Mouse (Mus musculus): Measurements from ENCODE around the gene 1700017B05Rik. TPM values are rescaled to one million over a fixed set of nuclear protein-coding genes. Genes with fewer than 3 reads are reported as not detected.

The 1700017B05Rik gene
- polyA plus RNA-seq, 1 experiment from 2014 or later: 19.5 TPM

DNA sequence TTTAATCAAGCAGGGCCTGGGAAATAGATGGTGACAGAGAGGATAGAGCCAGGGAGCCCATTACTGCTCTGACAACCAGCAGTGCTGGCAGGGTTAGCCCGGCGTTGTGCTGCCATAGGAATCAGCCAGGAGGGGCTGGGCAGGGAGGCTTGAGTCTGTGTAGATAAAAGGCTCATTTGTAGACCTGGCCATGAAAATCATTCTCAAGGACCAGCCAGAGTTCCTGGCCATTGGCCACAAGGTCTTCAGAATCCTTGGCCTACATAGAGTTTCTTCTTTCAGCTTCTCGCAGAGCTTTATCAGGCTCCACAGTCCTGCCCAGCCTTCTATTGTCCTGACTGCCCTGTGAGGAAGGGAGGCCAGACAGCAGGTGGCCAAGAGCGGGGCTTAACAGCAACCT is 17.0 kb upstream of the 1700017B05Rik start:
- no peaks in the 10 kb centered on the region for H3K36me3 ChIP-seq (ENCODE audit: control insufficient read depth, insufficient read depth, low read length)
- peaks cover 12% of the 10 kb centered on the region for H3K4me1 ChIP-seq (ENCODE audit: control insufficient read depth, insufficient read depth, low read length)
- no peak overlapping the region for H3K4me2 ChIP-seq (ENCODE audit: low read depth, low read length)
- WGBS: 69% methylated on average over 4 of the region's 4 CpGs
- no peak overlapping the region for H3K4me3 ChIP-seq (ENCODE audit: low read depth, low read length)
- no peak for ATAC-seq (ENCODE audit: low read depth)
- no peak for DNase-seq (ENCODE audit: low spot score)
- no peak overlapping the region for H3K27ac ChIP-seq (replicated peaks; ENCODE audit: low read depth, low read length)
- H3K9me3 ChIP-seq (ENCODE audit: control insufficient read depth, low read length): no peaks in the 10 kb centered on the region
- H3K9ac ChIP-seq (ENCODE audit: low read depth, low read length): no peak overlapping the region
- H3K27me3 ChIP-seq (replicated peaks; ENCODE audit: control insufficient read depth, insufficient read depth, low read length): no peaks in the 10 kb centered on the region

- WGBS: 65% methylated on average over 4 of the region's 4 CpGs
- Histone ChIP-seq H3K4me2 (ENCODE audit: low read depth, low read length) (no peak overlapping the region), H3K9me3 (ENCODE audit: control insufficient read depth, low read length) (no peaks in the 10 kb centered on the region), H3K27me3 (replicated peaks; ENCODE audit: control insufficient read depth, insufficient read depth, low read length) (no peaks in the 10 kb centered on the region), H3K36me3 (ENCODE audit: control insufficient read depth, insufficient read depth, low read length) (no peaks in the 10 kb centered on the region), H3K9ac (ENCODE audit: low read depth, low read length) (no peak overlapping the region), H3K4me3 (ENCODE audit: low read depth, low read length) (no peak overlapping the region), H3K4me1 (ENCODE audit: control insufficient read depth, insufficient read depth, low read length) (peaks cover 12% of the 10 kb centered on the region), H3K27ac (replicated peaks; ENCODE audit: low read depth, low read length) (no peak overlapping the region)
- DNase-seq (ENCODE audit: low spot score) (no peak), ATAC-seq (ENCODE audit: low read depth) (no peak)
These were observed 15.9 kb upstream of the 1700017B05Rik start for GRCm38 (mm10) chr9:57278268-57278667.

DNA sequence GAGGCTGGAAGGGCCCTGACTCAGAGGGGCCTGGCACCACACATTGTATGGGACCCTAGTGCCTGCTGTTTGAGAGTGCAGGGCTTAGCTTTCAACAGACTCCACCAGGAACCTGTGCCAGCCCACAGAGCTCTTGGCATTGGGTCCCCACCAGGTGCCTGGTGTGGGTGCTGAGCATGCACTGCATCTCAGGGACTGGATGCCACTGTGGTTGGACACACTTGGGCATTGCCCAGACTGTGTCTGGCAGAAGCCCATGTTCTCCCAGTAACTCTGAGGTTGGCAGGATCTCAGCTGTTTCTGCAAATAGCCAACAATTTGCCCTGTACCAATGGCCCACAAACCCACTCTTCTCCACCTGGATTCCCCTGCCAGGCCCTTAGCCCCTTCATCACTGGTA is 13.9 kb upstream of the 1700017B05Rik start:
- no peak overlapping the region for H3K9ac ChIP-seq (ENCODE audit: low read depth, low read length)
- no peaks in the 10 kb centered on the region for H3K36me3 ChIP-seq (ENCODE audit: control insufficient read depth, insufficient read depth, low read length)
- DNase-seq (ENCODE audit: low spot score) (no peak), ATAC-seq (ENCODE audit: low read depth) (no peak)
- no peak overlapping the region for H3K27ac ChIP-seq (replicated peaks; ENCODE audit: low read depth, low read length)
- no peak overlapping the region for H3K4me3 ChIP-seq (ENCODE audit: low read depth, low read length)
- no peaks in the 10 kb centered on the region for H3K27me3 ChIP-seq (replicated peaks; ENCODE audit: control insufficient read depth, insufficient read depth, low read length)
- H3K4me1 ChIP-seq (ENCODE audit: control insufficient read depth, insufficient read depth, low read length): peaks cover 8% of the 10 kb centered on the region
- no peak overlapping the region for H3K4me2 ChIP-seq (ENCODE audit: low read depth, low read length)
- no peaks in the 10 kb centered on the region for H3K9me3 ChIP-seq (ENCODE audit: control insufficient read depth, low read length)

DNA sequence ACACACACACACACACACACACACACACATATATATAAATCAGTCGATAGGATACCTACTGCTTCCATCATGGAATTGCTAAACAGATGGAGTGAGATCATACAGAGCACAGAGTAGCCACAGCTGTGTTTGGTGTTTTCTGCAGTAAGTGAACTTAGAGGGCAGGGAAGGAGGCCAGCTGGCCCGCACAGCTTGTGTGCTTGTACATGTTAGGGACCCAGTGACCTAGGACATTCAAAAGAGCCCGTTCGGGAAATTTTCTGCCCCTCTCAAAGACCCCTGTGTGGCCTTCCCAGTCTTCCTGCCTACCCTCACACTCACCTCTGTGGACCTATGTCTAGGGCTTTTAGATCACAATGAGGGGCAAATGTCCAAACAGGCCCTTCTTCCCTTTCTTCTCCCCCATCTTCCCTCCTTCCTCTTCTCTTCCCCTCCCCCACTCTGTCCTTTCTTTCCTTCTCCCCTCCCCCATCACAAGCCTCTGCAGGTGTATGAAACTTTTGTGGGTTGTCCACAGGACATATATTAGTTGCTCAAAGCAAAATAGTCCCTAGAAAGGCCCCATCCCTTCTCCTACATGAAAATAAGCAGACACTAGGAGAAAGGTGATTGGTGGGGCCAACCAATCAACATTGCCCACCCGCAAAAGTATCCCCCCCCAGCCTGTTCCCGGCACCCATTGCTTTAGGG is 11.5 kb upstream of the 1700017B05Rik start:
- ATAC-seq (ENCODE audit: low read depth) (no peak), DNase-seq (ENCODE audit: low spot score) (no peak)
- Histone ChIP-seq H3K9ac (ENCODE audit: low read depth, low read length) (no peak overlapping the region), H3K4me3 (ENCODE audit: low read depth, low read length) (no peak overlapping the region), H3K27me3 (replicated peaks; ENCODE audit: control insufficient read depth, insufficient read depth, low read length) (no peaks in the 10 kb centered on the region), H3K9me3 (ENCODE audit: control insufficient read depth, low read length) (no peaks in the 10 kb centered on the region), H3K36me3 (ENCODE audit: control insufficient read depth, insufficient read depth, low read length) (no peaks in the 10 kb centered on the region), H3K4me1 (ENCODE audit: control insufficient read depth, insufficient read depth, low read length) (peaks cover 13% of the 10 kb centered on the region; the same call in 1 of the 2 replicates), H3K4me2 (ENCODE audit: low read depth, low read length) (no peak overlapping the region), H3K27ac (replicated peaks; ENCODE audit: low read depth, low read length) (no peak overlapping the region)
- WGBS: 26% methylated on average over 6 of the region's 6 CpGs

- DNase-seq (ENCODE audit: low spot score) (no peak), ATAC-seq (ENCODE audit: low read depth) (no peak)
- no peaks in the 10 kb centered on the region for H3K27me3 ChIP-seq (replicated peaks; ENCODE audit: control insufficient read depth, insufficient read depth, low read length)
- no peak overlapping the region for H3K9ac ChIP-seq (ENCODE audit: low read depth, low read length)
- no peaks in the 10 kb centered on the region for H3K36me3 ChIP-seq (ENCODE audit: control insufficient read depth, insufficient read depth, low read length)
- no peaks in the 10 kb centered on the region for H3K9me3 ChIP-seq (ENCODE audit: control insufficient read depth, low read length)
- H3K4me1 ChIP-seq (ENCODE audit: control insufficient read depth, insufficient read depth, low read length): peaks cover 11% of the 10 kb centered on the region; the same call in 1 of the 2 replicates
- WGBS: 56% methylated on average over 8 of the region's 8 CpGs
- H3K27ac ChIP-seq (replicated peaks; ENCODE audit: low read depth, low read length): no peak overlapping the region
- no peak overlapping the region for H3K4me2 ChIP-seq (ENCODE audit: low read depth, low read length)
- H3K4me3 ChIP-seq (ENCODE audit: low read depth, low read length): no peak overlapping the region
These were observed 10.7 kb upstream of the 1700017B05Rik start for GRCm38 (mm10) chr9:57272902-57273804.

GRCm38 (mm10) chr9:57271837-57272562 is 9.6 kb upstream of the 1700017B05Rik start:
- ATAC-seq (ENCODE audit: low read depth): no peak
- H3K4me1 ChIP-seq (ENCODE audit: control insufficient read depth, insufficient read depth, low read length): peaks cover 8% of the 10 kb centered on the region; the same call in 1 of the 2 replicates

GRCm38 (mm10) chr9:57271081-57271480 is 8.7 kb upstream of the 1700017B05Rik start:
- no peak for ATAC-seq (ENCODE audit: low read depth)
- Histone ChIP-seq H3K4me2 (ENCODE audit: low read depth, low read length) (no peak overlapping the region), H3K36me3 (ENCODE audit: control insufficient read depth, insufficient read depth, low read length) (no peaks in the 10 kb centered on the region), H3K27ac (replicated peaks; ENCODE audit: low read depth, low read length) (no peak overlapping the region), H3K9me3 (ENCODE audit: control insufficient read depth, low read length) (no peaks in the 10 kb centered on the region), H3K27me3 (replicated peaks; ENCODE audit: control insufficient read depth, insufficient read depth, low read length) (no peaks in the 10 kb centered on the region), H3K4me3 (ENCODE audit: low read depth, low read length) (no peak overlapping the region), H3K4me1 (ENCODE audit: control insufficient read depth, insufficient read depth, low read length) (peaks cover 8% of the 10 kb centered on the region; the same call in 1 of the 2 replicates), H3K9ac (ENCODE audit: low read depth, low read length) (no peak overlapping the region)
- no peak for DNase-seq (ENCODE audit: low spot score)
- 55% methylated on average over 1 of the region's 1 CpGs for WGBS

More at GRCm38 (mm10) chr9:57271837-57272562, 9.6 kb upstream of the 1700017B05Rik start:
- H3K36me3 ChIP-seq (ENCODE audit: control insufficient read depth, insufficient read depth, low read length): no peaks in the 10 kb centered on the region
- no peaks in the 10 kb centered on the region for H3K27me3 ChIP-seq (replicated peaks; ENCODE audit: control insufficient read depth, insufficient read depth, low read length)
- H3K4me2 ChIP-seq (ENCODE audit: low read depth, low read length): no peak overlapping the region
- 51% methylated on average over 9 of the region's 9 CpGs for WGBS
- no peak for DNase-seq (ENCODE audit: low spot score)
- H3K9me3 ChIP-seq (ENCODE audit: control insufficient read depth, low read length): no peaks in the 10 kb centered on the region
- no peak overlapping the region for H3K27ac ChIP-seq (replicated peaks; ENCODE audit: low read depth, low read length)
- H3K4me3 ChIP-seq (ENCODE audit: low read depth, low read length): no peak overlapping the region
- no peak overlapping the region for H3K9ac ChIP-seq (ENCODE audit: low read depth, low read length)

DNA sequence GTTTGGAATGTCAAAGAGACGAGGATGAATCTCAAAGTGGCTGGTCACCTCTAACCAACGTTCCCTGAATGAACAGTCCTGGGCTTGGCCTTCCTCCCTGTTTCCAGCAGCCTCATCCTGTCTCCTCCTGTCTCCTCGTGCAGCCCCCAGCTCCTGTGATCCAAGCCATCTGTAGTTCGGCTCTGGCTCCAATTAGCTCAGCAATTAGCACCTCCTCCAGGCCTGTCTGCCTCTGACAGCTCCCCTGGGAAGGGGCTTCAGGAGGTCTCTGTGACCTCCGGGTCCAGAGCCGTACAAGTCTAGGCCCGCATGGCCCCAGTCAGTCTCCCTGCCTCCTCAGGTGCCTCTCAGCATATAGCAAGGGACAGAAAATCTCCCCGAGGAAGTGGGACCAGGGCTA is 8.0 kb upstream of the 1700017B05Rik start:
- DNase-seq (ENCODE audit: low spot score) (peak; percentile 38), ATAC-seq (ENCODE audit: low read depth) (no peak)
- no peak overlapping the region for H3K4me3 ChIP-seq (ENCODE audit: low read depth, low read length)
- H3K27ac ChIP-seq (replicated peaks; ENCODE audit: low read depth, low read length): no peak overlapping the region
- no peak overlapping the region for H3K4me2 ChIP-seq (ENCODE audit: low read depth, low read length)
- 14% methylated on average over 8 of the region's 8 CpGs for WGBS
- H3K27me3 ChIP-seq (replicated peaks; ENCODE audit: control insufficient read depth, insufficient read depth, low read length): no peaks in the 10 kb centered on the region
- H3K4me1 ChIP-seq (ENCODE audit: control insufficient read depth, insufficient read depth, low read length): peaks cover 8% of the 10 kb centered on the region; the same call in 1 of the 2 replicates
- no peak overlapping the region for H3K9ac ChIP-seq (ENCODE audit: low read depth, low read length)
- H3K36me3 ChIP-seq (ENCODE audit: control insufficient read depth, insufficient read depth, low read length): no peaks in the 10 kb centered on the region
- H3K9me3 ChIP-seq (ENCODE audit: control insufficient read depth, low read length): no peaks in the 10 kb centered on the region
